Mouse (Mus musculus): ENCODE results near the gene Rcvrn.

Gene Rcvrn

DNA sequence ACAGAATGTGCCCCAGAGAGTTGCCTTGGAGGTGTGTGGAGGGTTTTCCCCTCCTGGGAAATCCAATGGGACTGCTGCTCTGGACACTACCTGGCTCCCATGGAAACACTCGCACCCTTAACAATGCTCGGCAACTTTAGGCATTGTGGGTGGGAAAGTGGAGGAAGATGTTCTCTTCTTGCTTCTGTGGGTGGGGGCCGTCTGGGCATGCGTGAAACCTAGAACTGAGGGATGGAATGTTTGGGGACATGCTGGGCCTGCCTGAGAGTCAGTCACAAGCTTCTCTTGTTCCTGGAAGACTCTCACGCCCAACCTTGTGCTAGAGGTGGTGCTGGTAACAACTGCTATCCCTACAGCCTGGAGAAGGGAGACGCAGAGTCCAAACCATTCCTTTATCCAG lies 30.2 kb upstream of the Rcvrn start:
- POLR2A ChIA-PET = interaction anchor here in 1 of 4 experiments (1.0 kb wide), 1 partner anchor 9 kb away, joined by 11 read pairs; no protein-coding TSS in a partner anchor
- CTCF ChIA-PET = interaction anchor here in 3 of 4 experiments (0.6 to 1.1 kb wide), 5 partner anchors 11 to 1085 kb away, joined by 3 to 5 read pairs (median 3); no protein-coding TSS in a partner anchor

DNA sequence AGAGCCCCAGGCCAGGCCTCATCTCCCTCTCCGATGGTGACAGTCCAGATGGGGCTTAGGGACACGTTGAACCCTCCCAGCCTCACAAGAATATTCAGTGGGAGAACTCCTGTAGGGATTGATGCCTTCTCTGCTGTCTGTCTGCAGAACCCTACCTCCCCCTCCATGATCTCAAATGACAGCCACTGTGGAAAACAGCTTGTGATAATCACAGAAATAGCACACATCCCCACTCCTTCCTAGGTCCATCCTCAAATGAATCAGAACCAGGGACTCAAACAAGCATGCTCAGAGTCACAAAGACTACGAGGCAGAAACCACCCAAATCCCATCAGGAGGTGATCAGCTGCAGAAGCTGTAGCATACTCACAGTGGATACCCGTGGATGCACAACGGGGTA lies 29.0 kb upstream of the Rcvrn start:
- POLR2A ChIA-PET = interaction anchor here in 1 of 4 experiments (0.5 to 0.7 kb wide), 2 partner anchors 293 to 341 kb away, joined by 3 read pairs; no protein-coding TSS in a partner anchor
- CTCF ChIA-PET = interaction anchor here in 1 of 4 experiments (0.6 kb wide), 1 partner anchor 64 kb away, joined by 3 read pairs; no protein-coding TSS in a partner anchor

DNA sequence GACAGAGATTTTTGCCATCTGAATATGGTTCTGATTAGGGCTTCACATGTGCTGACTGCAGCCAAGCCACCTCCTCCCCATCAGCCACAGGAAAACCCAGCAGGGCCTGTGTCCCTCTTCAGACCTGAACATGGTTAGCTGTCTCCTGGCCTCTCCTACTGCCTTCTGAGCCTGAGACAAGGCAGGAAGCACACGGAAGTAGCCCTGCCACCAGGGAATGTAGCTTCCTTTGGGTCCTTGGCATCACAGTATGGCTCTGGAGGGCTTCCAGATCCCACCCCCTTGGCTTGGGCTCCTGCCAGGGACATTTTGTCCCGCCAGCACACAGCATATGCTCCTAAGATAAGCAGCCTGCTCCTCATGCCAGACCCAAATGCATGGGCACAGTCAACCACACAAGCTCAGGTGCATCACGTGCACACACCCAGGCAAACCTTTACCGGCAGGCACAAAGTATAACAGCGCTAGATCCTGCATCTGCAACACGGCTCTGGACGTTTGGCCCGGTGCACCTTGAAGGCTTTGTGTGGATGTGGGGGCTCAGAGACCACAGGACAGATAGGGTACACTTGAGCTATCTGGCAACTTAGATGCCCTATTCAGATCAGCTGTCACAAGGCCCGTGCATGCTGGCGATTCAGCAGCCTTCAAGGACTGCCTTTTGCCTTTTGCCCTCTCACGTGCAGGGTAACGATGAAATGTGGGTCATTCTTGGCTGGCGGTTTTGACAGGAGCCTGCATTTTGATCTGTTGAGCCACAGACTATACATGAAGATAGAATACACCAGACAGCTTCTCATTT lies 27.4 kb upstream of the Rcvrn start:
- CTCF ChIA-PET = interaction anchor here in 2 of 4 experiments (0.9 to 1.8 kb wide), 4 partner anchors 8 to 566 kb away, joined by 3 to 10 read pairs (median 4); no protein-coding TSS in a partner anchor

DNA sequence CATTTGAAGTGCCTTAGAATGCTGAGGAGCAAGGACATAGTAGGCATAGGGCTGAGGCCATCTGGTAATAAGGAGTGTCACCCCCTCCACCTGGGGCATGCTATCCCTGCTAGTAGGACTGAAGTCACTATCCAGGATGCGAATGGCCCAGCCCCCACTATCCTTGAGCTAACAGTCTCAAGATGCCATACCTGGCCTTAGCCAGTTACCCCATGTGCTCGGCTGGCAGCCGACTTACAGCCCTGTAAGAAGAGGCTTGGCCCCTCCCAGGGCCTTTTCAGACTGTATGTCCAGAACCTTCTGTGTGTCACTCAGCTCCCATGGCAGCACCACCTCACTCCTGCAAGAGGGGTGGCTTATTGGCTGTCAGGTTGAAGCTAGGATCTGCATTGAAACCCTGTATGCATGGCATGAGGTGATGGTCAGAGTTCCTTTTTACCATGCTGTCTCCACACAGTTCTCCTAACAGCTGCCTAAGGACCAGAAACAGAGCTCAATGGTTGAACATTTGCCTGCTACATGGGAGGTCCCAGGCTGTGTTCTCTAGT lies 26.6 kb upstream of the Rcvrn start:
- ChIA-PET POLR2A (no interaction called here), CTCF (interaction anchor here in 2 of 4 experiments (1.1 to 1.8 kb wide), 2 partner anchors 8 to 558 kb away, joined by 3 to 10 read pairs; no protein-coding TSS in a partner anchor)

More for the DNA sequence above, 27.4 kb upstream of the Rcvrn start:
- POLR2A ChIA-PET = no interaction called here

DNA sequence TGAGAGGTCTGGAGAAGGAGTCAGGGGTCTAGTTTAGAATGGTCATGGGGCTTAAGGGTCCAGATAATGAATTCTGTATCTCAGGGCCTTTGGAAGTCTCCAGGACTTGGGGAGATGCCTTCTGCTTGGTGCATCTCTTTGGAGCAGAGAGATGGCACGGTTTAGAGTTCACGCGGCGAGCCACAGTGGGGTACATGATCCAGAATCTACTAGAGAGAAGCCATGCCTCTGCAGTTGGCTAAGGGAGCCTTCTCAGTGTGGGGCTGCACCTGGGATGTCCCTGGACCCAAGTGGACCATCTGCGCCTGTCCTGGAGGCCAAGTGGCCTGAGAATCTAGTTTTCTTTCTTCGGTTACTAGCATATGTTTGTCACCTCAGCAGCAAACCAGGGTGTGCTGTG lies 25.1 kb upstream of the Rcvrn start:
- POLR2A ChIA-PET = interaction anchor here in 1 of 4 experiments (1.3 kb wide), 1 partner anchor 14 kb away, joined by 3 read pairs; no protein-coding TSS in a partner anchor
- CTCF ChIA-PET = interaction anchor here in 1 of 4 experiments (1.1 kb wide), 1 partner anchor 12 kb away, joined by 3 read pairs; no protein-coding TSS in a partner anchor

DNA sequence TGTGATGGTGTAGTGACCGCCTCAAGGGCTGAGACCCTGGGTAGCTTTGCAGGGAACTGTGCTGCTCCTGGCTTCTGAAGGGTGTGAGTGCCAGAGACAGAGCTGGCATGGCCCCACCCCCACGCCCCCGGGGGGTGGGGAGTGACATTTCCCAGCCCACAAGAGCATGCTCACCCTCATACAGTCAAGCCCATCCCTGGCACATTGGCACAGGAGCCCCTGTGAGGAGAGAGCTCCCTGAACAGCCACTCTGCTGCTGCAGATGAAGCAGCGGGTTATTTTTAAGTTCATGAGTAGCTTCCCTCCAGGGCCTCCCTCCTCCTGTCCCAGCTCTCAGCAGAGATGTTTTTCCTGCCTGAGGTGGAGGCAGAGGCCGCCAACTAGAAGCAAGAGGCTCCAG lies 23.0 kb upstream of the Rcvrn start:
- ChIA-PET POLR2A (interaction anchor here in 1 of 4 experiments (0.6 to 1.1 kb wide), 2 partner anchors 10 to 14 kb away, joined by 3 to 5 read pairs; no protein-coding TSS in a partner anchor), CTCF (interaction anchor here (0.6 to 1.6 kb wide), 4 partner anchors 14 to 562 kb away, joined by 3 to 5 read pairs (median 3); no protein-coding TSS in a partner anchor)

GRCm38 (mm10) chr11:67675562-67676540 lies 19.3 kb upstream of the Rcvrn start:
- POLR2A ChIA-PET = interaction anchor here in 1 of 4 experiments (1.0 kb wide), 1 partner anchor 15 kb away, joined by 3 read pairs; no protein-coding TSS in a partner anchor
- CTCF ChIA-PET = interaction anchor here (0.6 to 2.4 kb wide), 45 partner anchors 8 to 1734 kb away, joined by 3 to 28 read pairs (median 4); no protein-coding TSS in a partner anchor

GRCm38 (mm10) chr11:67679300-67679699 lies 15.8 kb upstream of the Rcvrn start:
- POLR2A ChIA-PET = no interaction called here
- CTCF ChIA-PET = interaction anchor here in 1 of 4 experiments (0.6 kb wide), 1 partner anchor 78 kb away, joined by 3 read pairs; no protein-coding TSS in a partner anchor

DNA sequence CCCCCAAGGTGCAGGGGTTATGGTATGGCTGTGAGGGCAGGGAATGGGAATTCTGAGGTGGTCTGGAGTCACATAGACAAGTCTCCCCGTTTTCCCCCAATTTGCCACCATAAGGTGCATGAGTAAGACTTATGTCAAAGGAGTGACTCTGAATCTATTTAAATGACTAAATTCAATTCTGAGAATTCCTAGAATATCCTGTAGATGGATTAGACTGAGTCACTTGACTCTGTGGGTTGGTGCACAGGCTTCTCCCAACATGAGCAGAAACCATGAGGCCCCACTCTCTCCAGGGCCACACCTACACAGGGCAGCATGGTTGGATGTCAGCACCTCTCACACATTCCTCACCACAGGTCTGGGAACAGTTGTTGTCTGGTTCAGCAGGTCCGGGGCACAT lies 15.2 kb upstream of the Rcvrn start:
- ChIA-PET CTCF (no interaction called here), POLR2A (no interaction called here)

DNA sequence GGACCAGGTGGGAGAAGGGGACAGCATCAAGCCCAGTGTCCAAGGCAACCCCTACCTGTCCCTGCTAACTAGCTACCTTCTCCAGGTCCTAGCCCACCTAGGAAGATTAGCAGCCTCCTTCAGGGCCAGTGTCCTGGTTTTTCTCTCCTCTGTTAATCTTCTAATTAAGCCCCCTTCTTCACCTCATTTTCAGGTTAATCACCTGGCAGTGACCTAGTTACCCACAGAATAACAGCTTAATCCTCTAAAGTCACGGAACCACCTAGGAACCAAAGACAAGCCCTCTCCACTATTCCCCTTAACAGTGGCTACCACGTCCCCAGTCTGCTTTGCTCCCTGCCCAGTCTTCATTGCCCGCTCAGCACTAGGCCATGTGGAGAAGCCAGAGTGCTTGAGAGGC lies 13.3 kb upstream of the Rcvrn start:
- ChIA-PET CTCF (interaction anchor here in 1 of 4 experiments (0.6 kb wide), 1 partner anchor 128 kb away, joined by 7 read pairs; no protein-coding TSS in a partner anchor), POLR2A (no interaction called here)

GRCm38 (mm10) chr11:67686109-67686508 lies 9.0 kb upstream of the Rcvrn start:
- CTCF ChIA-PET = no interaction called here
- POLR2A ChIA-PET = no interaction called here

DNA sequence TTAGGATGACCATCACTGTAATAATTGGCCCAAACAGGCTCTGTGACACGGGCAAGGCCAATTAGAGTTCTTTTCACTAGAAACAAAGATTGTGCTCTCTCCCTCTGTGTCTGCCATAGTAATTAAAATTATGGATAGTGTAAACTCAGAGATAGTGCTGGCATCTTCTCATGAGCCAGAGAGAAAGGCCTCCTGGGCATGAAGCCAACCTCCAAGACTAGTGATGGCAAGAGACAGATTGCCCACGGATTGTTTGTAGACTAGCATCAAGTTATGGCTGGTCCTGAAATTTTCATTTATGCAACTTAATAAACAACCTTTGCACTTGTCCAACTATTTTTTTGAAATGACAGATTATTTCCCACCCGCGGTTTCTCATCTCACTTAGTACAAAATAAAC lies 17.9 kb downstream of the Rcvrn start:
- ChIA-PET POLR2A (no interaction called here), CTCF (no interaction called here)

DNA sequence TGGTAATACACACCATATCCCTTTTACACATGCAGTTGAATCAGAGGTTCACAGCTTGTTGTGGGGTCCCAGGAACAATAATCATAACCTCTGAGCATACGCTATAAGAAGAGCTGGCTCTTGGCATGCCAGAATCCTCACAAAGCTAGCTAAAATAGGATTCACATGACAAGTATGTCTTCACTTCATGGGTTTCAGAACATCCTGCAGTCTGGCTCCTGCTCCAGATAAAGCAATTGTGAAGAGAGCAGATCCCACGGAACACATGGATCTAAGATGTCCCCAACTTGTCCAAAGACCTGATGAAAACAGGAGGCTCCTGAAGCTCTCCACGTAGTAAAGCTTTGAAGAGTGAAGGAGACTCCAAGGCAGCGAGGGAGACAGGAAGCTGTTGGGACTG lies 20.3 kb downstream of the Rcvrn start:
- ChIA-PET POLR2A (no interaction called here), CTCF (interaction anchor here in 1 of 4 experiments (0.6 kb wide), 1 partner anchor 26 kb away, joined by 3 read pairs; no protein-coding TSS in a partner anchor)

DNA sequence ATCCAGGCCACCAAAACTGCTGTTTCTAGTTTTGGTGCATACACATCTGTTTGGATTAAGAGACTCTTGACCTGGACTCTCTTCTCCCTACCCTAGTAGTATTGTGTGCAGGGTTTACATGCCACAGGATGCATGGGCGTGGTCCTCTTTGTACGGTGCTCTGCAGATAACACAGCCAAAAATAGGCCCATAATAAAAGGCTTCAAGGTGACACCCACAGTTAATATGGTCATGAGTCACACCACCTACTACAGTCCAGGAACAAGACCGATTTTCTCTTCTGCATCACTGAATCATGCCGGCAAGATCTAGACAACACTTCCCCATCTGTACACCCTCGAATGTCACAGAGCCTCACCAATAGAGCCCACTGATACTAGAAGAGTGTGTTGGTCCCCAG lies 26.4 kb downstream of the Rcvrn start:
- POLR2A ChIA-PET = no interaction called here
- CTCF ChIA-PET = no interaction called here

- POLR2A ChIA-PET = no interaction called here
- CTCF ChIA-PET = no interaction called here
Observed at GRCm38 (mm10) chr11:67722399-67723156, 27.5 kb downstream of the Rcvrn start.

- ChIA-PET POLR2A (no interaction called here), CTCF (no interaction called here)
Observed at GRCm38 (mm10) chr11:67723231-67724013, 28.3 kb downstream of the Rcvrn start.

- ChIA-PET POLR2A (interaction anchor here in 1 of 4 experiments (1.3 kb wide), 1 partner anchor 10 kb away, joined by 3 read pairs; no protein-coding TSS in a partner anchor), CTCF (no interaction called here)
Observed at GRCm38 (mm10) chr11:67727095-67727494, 32.0 kb downstream of the Rcvrn start.

Data from embryonic stem cell, embryonic (primary cell).